Mouse (Mus musculus) limb, embryonic 10.5 days (tissue): Measurements from ENCODE around the gene Plce1. TPM values are rescaled to one million over a fixed set of nuclear protein-coding genes. Genes with fewer than 3 reads are reported as not detected.
A peak's percentile ranks its signal among the peaks of the same experiment; 100 is the strongest.

Experiments
- DNase-seq: peaks from one replicate; pipeline ENCODE4 v3.0.0-alpha.2; 2017; ENCODE audit warnings: low spot score
- H3K27ac ChIP-seq: fragments of 300-500 bp; sonication (generic); 2 replicates; pipeline ENCODE4 v1.5.1; 2016; ENCODE audit warnings: mild to moderate bottlenecking
- H3K27me3 ChIP-seq: fragments of 300-500 bp; sonication (generic); 2 replicates; pipeline ENCODE4 v1.6.1; 2016; ENCODE audit warnings: low read depth, mild to moderate bottlenecking; ENCODE audit not compliant: poor library complexity, severe bottlenecking
- H3K36me3 ChIP-seq: fragments of 300-500 bp; sonication (generic); 2 replicates; pipeline ENCODE4 v1.6.1; 2016; ENCODE audit warnings: mild to moderate bottlenecking, moderate library complexity
- H3K4me1 ChIP-seq: fragments of 300-500 bp; sonication (generic); 2 replicates; pipeline ENCODE4 v1.6.1; 2016
- H3K4me3 ChIP-seq: fragments of 300-500 bp; sonication (generic); 2 replicates; pipeline ENCODE4 v1.5.1; 2016; ENCODE audit warnings: mild to moderate bottlenecking, moderate library complexity
- H3K9me3 ChIP-seq: fragments of 300-500 bp; sonication (generic); replicated peaks from 2 replicates; pipeline ENCODE4 v1.6.1; 2016; ENCODE audit warnings: mild to moderate bottlenecking
- WGBS: fragments of 180-500 bp; shearing (Covaris S2); methylation state at CpG from one replicate; pipeline ENCODE4 v1.1.7; 2016; 5-methylcytosine and 5-hydroxymethylcytosine counted together
- polyA plus RNA-seq: library from polyadenylated mRNA; unstranded; fragments of >200 nt; fragmentation: Nextera tagmentation; extraction: Ambion mirVana; gene quantifications from 2 replicates; pipeline ENCODE4 v1.2.1, GENCODE M21; 2016

Gene Plce1
- polyA plus RNA-seq, 1 experiment from 2014 or later, result 2.6 TPM

DNA sequence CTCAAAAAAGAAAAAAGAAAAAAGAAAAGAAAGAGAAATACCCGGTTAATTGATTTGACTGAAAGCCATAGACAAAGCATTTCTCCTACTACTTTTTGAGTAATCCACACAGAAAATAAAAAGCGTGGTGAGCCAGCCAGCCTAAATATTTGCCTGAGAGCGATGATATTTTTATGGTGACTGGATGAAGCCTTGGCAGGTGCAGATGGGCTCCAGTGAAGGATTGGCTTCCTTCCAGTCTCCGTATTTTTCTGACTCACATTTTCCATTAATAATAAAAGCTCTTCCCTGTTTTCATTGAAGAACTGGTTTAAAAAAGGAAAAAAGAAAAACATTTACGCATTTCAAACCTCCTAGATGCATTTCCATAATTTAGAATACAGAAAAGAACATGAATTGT is 243.1 kb downstream of the Plce1 start:
- Histone ChIP-seq H3K4me1 (no peaks in the 10 kb centered on the region), H3K9me3 (no peaks in the 10 kb centered on the region), H3K27ac (no peak overlapping the region), H3K27me3 (no peaks in the 10 kb centered on the region), H3K36me3 (no peaks in the 10 kb centered on the region), H3K4me3 (no peak overlapping the region)
- no peak for DNase-seq
- WGBS, result 87% methylated on average over 5 of the region's 5 CpGs

DNA sequence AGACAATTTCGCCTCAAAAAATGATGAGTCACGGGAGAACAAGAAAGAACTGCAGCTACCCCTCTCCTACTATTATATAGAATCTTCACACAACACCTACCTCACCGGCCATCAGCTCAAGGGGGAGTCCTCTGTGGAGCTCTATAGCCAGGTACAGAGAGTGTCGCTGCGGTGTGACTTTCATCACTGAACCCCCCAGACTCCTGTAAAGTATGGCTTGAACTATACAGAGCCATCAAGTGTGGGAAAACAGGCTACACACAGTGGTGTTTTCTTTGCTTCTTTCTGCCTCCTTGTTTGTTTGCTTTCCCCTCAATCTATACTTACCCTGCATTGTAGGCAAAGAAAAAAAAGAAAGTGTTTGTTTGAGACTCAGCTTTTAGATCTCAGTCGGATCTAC is 247.9 kb downstream of the Plce1 start:
- Histone ChIP-seq H3K36me3 (no peaks in the 10 kb centered on the region), H3K4me1 (no peaks in the 10 kb centered on the region), H3K27me3 (no peaks in the 10 kb centered on the region), H3K27ac (no peak overlapping the region), H3K9me3 (no peaks in the 10 kb centered on the region), H3K4me3 (no peak overlapping the region)
- no peak for DNase-seq
- 74% methylated on average over 6 of the region's 6 CpGs for WGBS

DNA sequence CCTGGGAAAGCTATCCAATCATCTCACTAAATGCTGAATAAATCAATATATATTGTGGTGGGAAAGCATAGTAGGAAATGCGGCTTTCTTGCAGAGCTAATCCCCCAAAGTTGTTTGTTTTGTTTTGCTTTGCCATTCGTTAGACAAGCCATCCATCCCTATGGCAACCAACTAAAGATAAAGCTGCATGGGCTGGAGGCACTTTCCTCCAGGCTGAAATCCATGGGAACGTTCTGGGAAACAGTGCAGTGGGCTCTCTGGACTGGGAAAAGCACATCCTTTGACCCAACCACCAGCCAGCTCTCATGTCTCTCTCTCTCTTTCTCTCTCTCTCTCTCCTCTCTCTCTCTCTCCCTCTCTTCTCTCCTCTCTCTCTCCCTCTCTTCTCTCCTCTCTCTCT is 248.4 kb downstream of the Plce1 start:
- Histone ChIP-seq H3K36me3 (no peaks in the 10 kb centered on the region), H3K27me3 (no peaks in the 10 kb centered on the region), H3K4me1 (no peaks in the 10 kb centered on the region), H3K4me3 (no peak overlapping the region), H3K9me3 (no peaks in the 10 kb centered on the region), H3K27ac (no peak overlapping the region)
- WGBS, result 27% methylated on average over 3 of the region's 3 CpGs
- DNase-seq, result no peak

DNA sequence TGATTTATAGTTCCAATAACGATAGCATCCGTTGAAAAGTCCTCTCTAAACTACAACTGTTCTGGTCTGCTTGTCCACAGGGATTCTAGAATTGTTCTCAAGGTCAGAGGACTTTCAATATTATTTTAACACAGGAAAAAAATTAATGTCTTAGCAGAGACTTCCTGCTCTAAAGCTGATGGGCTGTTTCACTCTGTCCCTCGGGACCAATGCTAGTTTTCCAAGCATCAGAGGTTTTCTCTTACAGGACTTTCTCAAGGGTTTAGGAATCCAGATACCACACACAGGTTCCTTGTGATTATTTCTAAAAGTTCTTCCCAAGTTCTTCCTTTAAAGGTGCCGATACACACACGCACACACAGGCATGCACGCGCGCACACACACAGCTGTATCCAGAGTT is 263.6 kb downstream of the Plce1 start:
- Histone ChIP-seq H3K27ac (no peak overlapping the region; the same call in 1 of the 2 replicates), H3K4me1 (peaks cover 34% of the 10 kb centered on the region), H3K4me3 (no peak overlapping the region), H3K9me3 (no peaks in the 10 kb centered on the region), H3K36me3 (no peaks in the 10 kb centered on the region), H3K27me3 (no peaks in the 10 kb centered on the region)
- WGBS, result 73% methylated on average over 8 of the region's 8 CpGs
- DNase-seq, result no peak

DNA sequence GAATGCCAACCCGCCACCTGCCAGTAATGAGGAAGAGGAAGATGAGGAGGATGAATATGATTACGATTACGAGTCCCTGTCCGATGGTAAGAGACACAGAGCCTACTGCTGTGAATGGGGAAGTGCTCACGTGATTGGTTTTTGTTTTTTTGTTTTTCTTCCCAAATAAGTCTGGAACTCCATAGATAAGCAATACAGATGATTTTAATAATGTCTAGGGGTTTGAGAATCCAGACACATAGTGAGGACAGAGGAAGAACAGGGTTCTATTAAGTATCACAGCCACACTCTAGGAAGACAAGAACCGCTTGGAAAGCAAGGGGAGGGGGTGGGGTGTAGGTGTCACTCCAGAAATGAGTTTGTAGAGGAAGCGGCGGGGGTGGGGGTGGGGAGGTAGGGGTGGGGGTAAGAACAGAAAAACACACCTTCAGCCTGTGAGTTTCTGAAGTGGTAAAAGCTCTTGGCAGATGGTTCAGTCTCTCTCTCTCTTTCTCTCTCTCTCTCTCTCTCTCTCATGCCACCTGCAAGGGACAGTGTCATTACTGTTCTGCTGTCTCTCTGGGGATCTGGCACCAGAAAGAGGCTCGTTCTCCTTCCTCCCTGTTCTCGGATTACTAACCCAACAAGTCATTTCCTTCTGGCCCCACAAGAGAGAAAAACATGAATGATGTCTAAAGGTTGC is 265.0 kb downstream of the Plce1 start:
- H3K27ac ChIP-seq, result peak overlapping the region; percentile 58; the same call in 1 of the 2 replicates
- WGBS, result 68% methylated on average over 10 of the region's 10 CpGs
- H3K27me3 ChIP-seq, result no peaks in the 10 kb centered on the region
- H3K4me1 ChIP-seq, result peaks cover 34% of the 10 kb centered on the region
- H3K4me3 ChIP-seq, result no peak overlapping the region
- no peak for DNase-seq
- no peaks in the 10 kb centered on the region for H3K9me3 ChIP-seq
- H3K36me3 ChIP-seq, result no peaks in the 10 kb centered on the region

DNA sequence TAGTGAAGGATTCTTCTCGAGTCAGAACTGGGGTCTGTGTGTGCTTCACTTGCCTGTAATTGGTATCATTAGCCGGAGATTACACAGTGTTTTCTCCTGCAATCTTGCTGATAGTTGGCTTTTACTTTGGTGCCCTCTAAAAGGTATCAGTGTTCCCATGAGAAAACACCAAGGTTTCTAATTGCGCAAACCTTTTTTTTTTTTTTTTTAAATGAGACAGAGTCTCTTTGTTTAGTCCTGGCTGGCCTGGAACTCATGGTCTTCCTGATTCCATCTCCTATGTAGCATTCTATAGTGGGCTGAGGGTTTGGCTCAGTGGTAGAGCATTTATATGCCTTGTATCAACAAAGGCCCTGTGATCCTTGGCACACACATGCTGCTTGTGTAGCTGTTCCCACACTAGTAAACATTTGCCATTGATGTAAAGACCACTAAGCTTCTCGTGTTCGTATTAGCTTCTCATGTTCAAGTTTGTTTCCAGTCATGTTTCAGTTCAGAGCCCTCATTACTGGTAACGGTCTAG is 265.6 kb downstream of the Plce1 start:
- Histone ChIP-seq H3K27ac (no peak overlapping the region; the same call in 1 of the 2 replicates), H3K9me3 (no peaks in the 10 kb centered on the region)
- 67% methylated on average over 6 of the region's 6 CpGs for WGBS

DNA sequence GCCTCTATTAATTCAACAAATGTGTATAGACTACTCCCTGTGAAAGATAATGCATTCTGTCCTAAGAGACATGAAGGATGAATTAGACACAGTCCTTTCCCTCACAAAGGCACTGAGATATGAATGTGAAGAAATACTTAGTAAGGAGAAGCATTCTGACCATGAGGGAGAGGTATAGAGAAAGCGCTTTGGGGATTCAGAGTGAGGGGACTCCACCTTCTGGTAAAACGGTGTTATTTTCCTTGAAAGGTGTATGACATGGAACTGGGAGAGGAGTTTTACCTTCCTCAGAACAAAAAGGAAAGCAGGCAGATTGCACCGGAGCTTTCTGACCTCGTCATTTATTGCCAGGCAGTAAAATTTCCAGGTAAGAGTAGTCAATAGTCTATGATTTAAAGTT is 269.3 kb downstream of the Plce1 start:
- no peaks in the 10 kb centered on the region for H3K36me3 ChIP-seq
- WGBS, result 57% methylated on average over 4 of the region's 4 CpGs
- H3K27me3 ChIP-seq, result no peaks in the 10 kb centered on the region
- H3K4me1 ChIP-seq, result peaks cover 20% of the 10 kb centered on the region
- no peak overlapping the region for H3K27ac ChIP-seq
- H3K4me3 ChIP-seq, result no peak overlapping the region
- no peaks in the 10 kb centered on the region for H3K9me3 ChIP-seq
- DNase-seq, result no peak

More for the DNA sequence above, 265.6 kb downstream of the Plce1 start:
- no peak for DNase-seq
- Histone ChIP-seq H3K27me3 (no peaks in the 10 kb centered on the region), H3K36me3 (no peaks in the 10 kb centered on the region), H3K4me3 (no peak overlapping the region), H3K4me1 (peaks cover 34% of the 10 kb centered on the region)

DNA sequence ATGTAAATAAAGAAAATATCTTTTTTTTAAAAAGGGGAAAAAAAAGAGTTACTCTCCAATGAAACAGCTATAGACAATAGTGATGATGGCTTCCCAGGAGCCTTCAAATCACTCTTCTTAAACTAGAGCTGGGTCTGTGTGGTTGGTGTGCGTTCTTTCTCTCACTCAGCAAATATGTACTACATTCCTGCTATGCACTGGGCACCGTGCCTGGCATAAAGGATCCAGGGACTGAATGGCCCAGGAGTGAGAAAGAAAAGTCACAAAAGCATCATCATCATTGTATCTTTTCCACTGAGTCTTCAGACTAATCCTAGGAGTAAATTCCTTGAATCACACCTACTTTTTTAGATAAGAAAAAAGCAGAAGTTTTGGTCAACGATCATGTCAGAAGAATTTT is 276.3 kb downstream of the Plce1 start:
- Histone ChIP-seq H3K36me3 (no peaks in the 10 kb centered on the region), H3K27me3 (no peaks in the 10 kb centered on the region), H3K4me3 (no peak overlapping the region), H3K27ac (no peak overlapping the region), H3K9me3 (no peaks in the 10 kb centered on the region), H3K4me1 (peaks cover 11% of the 10 kb centered on the region)
- 91% methylated on average over 3 of the region's 3 CpGs for WGBS
- no peak for DNase-seq

DNA sequence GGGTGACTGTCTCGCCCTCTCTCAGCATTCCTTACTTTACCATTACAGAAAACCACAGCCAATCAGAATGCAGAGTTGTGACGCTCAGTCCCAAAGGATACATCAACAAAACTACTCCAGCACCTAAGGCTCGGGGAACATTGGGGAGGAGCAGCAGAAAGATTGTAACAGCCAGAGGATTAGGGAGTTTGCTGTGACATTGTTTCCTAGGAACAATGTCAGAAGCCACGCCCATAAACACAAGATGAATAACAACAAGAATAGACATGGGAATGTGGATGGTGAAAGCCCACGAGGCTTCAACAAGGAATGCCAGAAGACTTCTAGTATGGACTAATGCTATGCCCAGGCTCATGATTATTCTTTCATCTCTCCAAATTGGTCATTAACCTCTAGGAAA is 277.1 kb downstream of the Plce1 start:
- 76% methylated on average over 5 of the region's 5 CpGs for WGBS

DNA sequence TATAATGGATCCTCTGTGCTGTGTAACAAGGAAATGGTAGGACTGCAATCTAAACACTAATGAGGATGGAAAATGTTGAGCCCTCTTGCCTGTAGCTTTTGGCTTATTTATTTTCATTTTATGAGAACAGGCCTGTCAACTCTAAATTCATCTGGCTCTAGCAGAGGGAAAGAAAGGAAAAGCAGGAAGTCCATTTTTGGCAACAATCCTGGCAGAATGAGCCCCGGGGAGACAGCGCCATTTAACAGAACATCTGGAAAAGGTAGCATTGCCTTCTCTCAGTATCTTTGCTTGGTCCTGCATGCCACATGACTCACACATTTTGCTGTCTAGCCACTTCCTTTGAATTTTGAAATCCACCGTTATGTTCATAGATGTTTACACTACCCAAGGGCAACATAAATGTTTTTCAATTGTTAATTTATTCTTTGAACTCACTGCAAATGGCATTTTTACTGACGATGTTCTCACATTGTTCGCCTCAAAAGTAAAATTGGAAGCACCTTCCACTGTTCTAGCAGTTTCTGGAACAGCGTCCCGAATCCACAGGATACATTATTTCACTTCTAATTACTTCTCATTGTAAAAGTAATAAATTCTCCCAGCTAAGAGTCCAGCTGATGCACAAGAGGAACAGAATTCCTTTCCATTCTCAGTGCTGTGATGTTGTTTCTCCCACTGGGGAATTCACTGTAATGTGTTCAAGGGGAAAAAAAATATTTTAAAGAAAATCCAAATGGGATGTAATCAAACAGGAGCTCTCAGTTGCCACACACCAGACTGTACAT is 278.0 kb downstream of the Plce1 start:
- H3K9me3 ChIP-seq, result no peaks in the 10 kb centered on the region
- H3K4me3 ChIP-seq, result no peak overlapping the region
- 68% methylated on average over 7 of the region's 7 CpGs for WGBS
- H3K27ac ChIP-seq, result no peak overlapping the region
- H3K36me3 ChIP-seq, result no peaks in the 10 kb centered on the region
- H3K27me3 ChIP-seq, result no peaks in the 10 kb centered on the region
- no peak for DNase-seq
- H3K4me1 ChIP-seq, result peaks cover 11% of the 10 kb centered on the region

More for the DNA sequence above, 277.1 kb downstream of the Plce1 start:
- Histone ChIP-seq H3K4me1 (peaks cover 11% of the 10 kb centered on the region), H3K4me3 (no peak overlapping the region), H3K27me3 (no peaks in the 10 kb centered on the region), H3K9me3 (no peaks in the 10 kb centered on the region), H3K36me3 (no peaks in the 10 kb centered on the region), H3K27ac (no peak overlapping the region)
- DNase-seq, result no peak

DNA sequence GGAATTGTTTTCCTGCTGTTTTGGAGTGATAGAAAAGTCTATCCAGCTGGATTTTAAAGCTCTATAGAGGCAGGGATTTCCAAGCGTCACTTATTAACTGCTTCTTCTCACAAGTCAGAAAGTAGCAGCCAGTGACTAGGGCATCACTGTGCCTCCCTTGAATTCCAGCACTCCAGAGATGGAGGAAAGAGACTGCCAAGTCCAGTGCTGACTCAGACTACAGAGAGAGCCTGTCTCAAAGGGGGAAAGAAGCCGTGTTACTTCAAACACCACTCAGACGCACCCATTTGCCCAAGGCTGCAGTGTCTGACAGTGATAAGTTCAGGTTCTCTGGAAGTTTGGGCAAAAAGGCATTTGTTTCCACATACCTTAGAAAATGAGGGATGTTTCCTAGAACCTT is 279.5 kb downstream of the Plce1 start:
- Histone ChIP-seq H3K27me3 (no peaks in the 10 kb centered on the region), H3K4me1 (peaks cover 11% of the 10 kb centered on the region), H3K9me3 (no peaks in the 10 kb centered on the region), H3K4me3 (no peak overlapping the region), H3K36me3 (no peaks in the 10 kb centered on the region), H3K27ac (no peak overlapping the region)
- 81% methylated on average over 3 of the region's 3 CpGs for WGBS
- DNase-seq, result no peak

DNA sequence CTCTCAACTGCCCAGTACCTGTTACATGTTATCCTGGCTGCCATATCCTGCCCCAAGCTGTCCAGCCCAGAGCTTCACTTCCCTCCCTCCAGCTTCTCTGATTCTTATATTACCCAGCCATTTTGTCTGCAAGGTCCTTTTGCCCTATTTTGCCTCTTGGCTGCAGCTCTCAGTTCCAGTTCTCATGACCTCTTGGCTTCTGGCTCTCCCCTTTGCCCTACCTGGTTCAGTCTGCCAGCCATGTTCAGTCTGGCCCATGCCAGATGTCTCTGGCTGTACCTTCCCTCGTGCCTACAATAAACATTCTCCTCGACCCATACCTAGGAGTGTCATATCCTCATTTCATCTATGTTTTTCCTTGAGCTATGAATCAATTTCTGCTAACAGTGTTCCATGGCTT is 285.4 kb downstream of the Plce1 start:
- Histone ChIP-seq H3K27me3 (no peaks in the 10 kb centered on the region), H3K27ac (no peak overlapping the region), H3K4me3 (no peak overlapping the region), H3K4me1 (no peaks in the 10 kb centered on the region), H3K9me3 (no peaks in the 10 kb centered on the region), H3K36me3 (no peaks in the 10 kb centered on the region)
- DNase-seq, result no peak
- WGBS, result 88% methylated on average over 2 of the region's 2 CpGs

DNA sequence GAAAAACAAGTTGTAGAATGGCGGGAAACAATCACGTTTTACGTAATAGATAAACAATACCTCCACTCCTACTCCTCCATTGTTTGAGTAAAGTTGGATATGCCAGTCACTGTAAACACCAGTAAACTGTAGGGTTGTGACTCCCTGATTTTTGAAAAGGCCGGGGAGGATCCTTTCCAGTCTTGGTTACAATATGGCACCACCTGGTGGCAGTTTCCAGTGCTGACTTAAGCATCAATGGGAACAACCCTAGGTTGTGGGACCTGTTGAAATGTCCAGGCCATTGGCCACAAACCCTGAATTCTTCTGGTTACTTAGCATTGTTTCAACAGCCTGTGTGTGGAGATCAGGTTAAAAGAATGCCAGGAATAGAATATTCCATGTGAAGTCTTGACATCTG is 294.6 kb downstream of the Plce1 start:
- Histone ChIP-seq H3K36me3 (no peaks in the 10 kb centered on the region), H3K4me3 (no peak overlapping the region), H3K4me1 (no peaks in the 10 kb centered on the region), H3K9me3 (no peaks in the 10 kb centered on the region), H3K27me3 (no peaks in the 10 kb centered on the region), H3K27ac (no peak overlapping the region)
- peak; percentile 44 for DNase-seq
- 62% methylated on average over 4 of the region's 4 CpGs for WGBS
